ENCODE assay signal across 14 mouse cellular contexts in genomic region chr5:118437307-118437610, GRCm38 (mm10).
DNase-seq lines count a peak whose midpoint lies in the region; ATAC-seq and TF ChIP-seq lines count a peak whose summit lies in the region.
"Had no signal": no experiment of that assay in that cellular context is flagged by ENCODE, and none has a peak within 500 bp of the region (broad histone marks: within the 10 kb centered on the region; RNA-seq: fewer than 3 reads in every experiment).

No protein-coding gene starts in this region.

- H3K9me3 ChIP-seq in heart, embryonic 11.5 days (replicated peaks; ENCODE audit: control insufficient read depth, low read length) = no peaks in the 10 kb centered on the region
- H3K9me3 ChIP-seq in kidney, postnatal 0 days (replicated peaks; ENCODE audit: low read length) = no peaks in the 10 kb centered on the region
- peaks cover 23% of the 10 kb centered on the region for H3K9me3 ChIP-seq in E14TG2a.4 (ENCODE audit: low read length)
- H3K9me3 ChIP-seq: forebrain, embryonic 15.5 days; G1E had no signal

- TF ChIP-seq CTCF in kidney, postnatal 0 days (IDR thresholded peaks at IDR 0.05; ENCODE audit: low read depth) = no peak
- no peak for TF ChIP-seq CTCF in E14TG2a.4 (conservative IDR thresholded peaks at IDR 0.05; ENCODE audit: low read length)

- no peak overlapping the region for H3K9ac ChIP-seq in heart, embryonic 11.5 days (ENCODE audit: low read depth, low read length)
- H3K9ac ChIP-seq in kidney, postnatal 0 days (ENCODE audit: low read depth, low read length) = no peak overlapping the region
- H3K9ac ChIP-seq: forebrain, embryonic 15.5 days; liver, embryonic 14.5 days had no signal

- intact Hi-C loops in left cerebral cortex, postnatal 25 days (cut with DNase I) = no loop called here

- no peak for ATAC-seq in heart, embryonic 11.5 days (replicated peaks; ENCODE audit: insufficient number of reproducible peaks, low FRiP score, low TSS enrichment)
- ATAC-seq in kidney, postnatal 0 days (replicated peaks; ENCODE audit: low FRiP score, low read depth) = no peak
- ATAC-seq in erythroid progenitor cell, adult 5-6 weeks (replicated peaks; ENCODE audit: low FRiP score, poor library complexity, severe bottlenecking) = no peak
- ATAC-seq: forebrain, embryonic 15.5 days had no signal

- 22% methylated on average over 7 of the region's 7 CpGs for WGBS in heart, embryonic 11.5 days (ENCODE audit: insufficient replicate concordance)
- WGBS in kidney, postnatal 0 days = 23% methylated on average over 7 of the region's 7 CpGs

- H3K27me3 ChIP-seq in heart, embryonic 11.5 days (ENCODE audit: control insufficient read depth, insufficient read depth, low read length) = peaks cover 24% of the 10 kb centered on the region
- peaks cover 4% of the 10 kb centered on the region; the same call in 1 of the 2 replicates for H3K27me3 ChIP-seq in kidney, postnatal 0 days (ENCODE audit: insufficient read depth, low read length)
- H3K27me3 ChIP-seq in E14TG2a.4 (ENCODE audit: insufficient read depth, low read length) = no peaks in the 10 kb centered on the region

- H3K4me2 ChIP-seq in heart, embryonic 11.5 days = peak overlapping the region; percentile 58
- peak overlapping the region; percentile 27; the same call in 1 of the 2 replicates for H3K4me2 ChIP-seq in kidney, postnatal 0 days (ENCODE audit: low read length)
- H3K4me2 ChIP-seq: forebrain, embryonic 15.5 days had no signal

- H3K4me1 ChIP-seq in heart, embryonic 11.5 days (ENCODE audit: control insufficient read depth, insufficient read depth, low read length) = peaks cover 7% of the 10 kb centered on the region
- H3K4me1 ChIP-seq in kidney, postnatal 0 days (replicated peaks; ENCODE audit: insufficient read depth, low read length) = no peaks in the 10 kb centered on the region
- peaks cover 78% of the 10 kb centered on the region for H3K4me1 ChIP-seq in E14TG2a.4 (replicated peaks; ENCODE audit: low read depth, low read length)

- no peaks in the 10 kb centered on the region for H3K36me3 ChIP-seq in heart, embryonic 11.5 days (ENCODE audit: control insufficient read depth, insufficient read depth, low read length)
- no peaks in the 10 kb centered on the region for H3K36me3 ChIP-seq in kidney, postnatal 0 days (ENCODE audit: insufficient read depth, low read length)
- peaks cover 30% of the 10 kb centered on the region for H3K36me3 ChIP-seq in E14TG2a.4 (ENCODE audit: insufficient read depth, low read length)
- H3K36me3 ChIP-seq: forebrain, embryonic 15.5 days; G1E had no signal

- H3K27ac ChIP-seq in heart, embryonic 11.5 days (ENCODE audit: low read depth, low read length) = no peak overlapping the region
- H3K27ac ChIP-seq in kidney, postnatal 0 days = no peak overlapping the region
- H3K27ac ChIP-seq: forebrain, embryonic 15.5 days; liver, embryonic 14.5 days had no signal

- H3K4me3 ChIP-seq in heart, embryonic 11.5 days (ENCODE audit: low read depth, low read length) = no peak overlapping the region
- H3K4me3 ChIP-seq in kidney, postnatal 0 days (replicated peaks; ENCODE audit: low read depth, low read length) = no peak overlapping the region
- peak overlapping the region; percentile 66 for H3K4me3 ChIP-seq in E14TG2a.4 (replicated peaks; ENCODE audit: low read length)
- H3K4me3 ChIP-seq: forebrain, embryonic 15.5 days; megakaryocyte, embryonic 14.5 days had no signal

- DNase-seq in heart, postnatal 4 days = no peak
- no peak for DNase-seq in kidney, postnatal 0 days (ENCODE audit: low spot score)
- no peak for DNase-seq in kidney, adult 9 months
- peak; percentile 47 for DNase-seq in gonadal fat pad, adult 2 months (ENCODE audit: low read depth)
- no peak for DNase-seq in left cerebral cortex, postnatal 25 days (ENCODE audit: low spot score in 2 of 2)
- DNase-seq: adrenal gland, postnatal 25 days; thymus, postnatal 4 days had no signal
